Mouse (Mus musculus) myocyte (in vitro differentiated cells): ENCODE data around the gene Prkag1.

Experiments
- CEBPB ChIP-seq: IDR thresholded peaks from 2 replicates; pipeline ENCODE4 v1.6.1; 2011; ENCODE audit warnings: mild to moderate bottlenecking, moderate library complexity; ENCODE audit not compliant: poor library complexity, insufficient read depth, severe bottlenecking
- E2F4 ChIP-seq: IDR thresholded peaks from one replicate; pipeline ENCODE4 v1.6.1; 2011; ENCODE audit warnings: mild to moderate bottlenecking, control low read depth, moderate library complexity; ENCODE audit not compliant: insufficient read depth
- MYOD1 ChIP-seq, 3 experiments: IDR thresholded peaks; one replicate each; pipeline ENCODE4 v1.6.1; 2011; ENCODE audit warnings: control low read depth in 2 of 3, low read depth in 2 of 3, mild to moderate bottlenecking in 2 of 3, moderate library complexity in 1 of 3; ENCODE audit not compliant: insufficient read length in 2 of 3, control insufficient read depth in 1 of 3
- POLR2A ChIP-seq: IDR thresholded peaks from one replicate; pipeline ENCODE4 v1.6.1; 2011; ENCODE audit warnings: low read depth, mild to moderate bottlenecking, control low read depth, moderate library complexity; ENCODE audit not compliant: insufficient read length
- POLR2AphosphoS2 ChIP-seq: IDR thresholded peaks from one replicate; pipeline ENCODE4 v1.6.1; 2011; ENCODE audit warnings: low read depth, control low read depth; ENCODE audit not compliant: insufficient read length
- SRF ChIP-seq: IDR thresholded peaks from one replicate; pipeline ENCODE4 v1.6.1; 2011; ENCODE audit warnings: low read depth; ENCODE audit not compliant: control insufficient read depth, insufficient read length
- TCF12 ChIP-seq: IDR thresholded peaks from one replicate; pipeline ENCODE4 v1.6.1; 2011; ENCODE audit warnings: mild to moderate bottlenecking, control low read depth; ENCODE audit not compliant: poor library complexity, insufficient read depth, severe bottlenecking
- TCF3 ChIP-seq: IDR thresholded peaks from one replicate; pipeline ENCODE4 v1.6.1; 2011; ENCODE audit warnings: low read depth, control low read depth; ENCODE audit not compliant: insufficient read length
- USF1 ChIP-seq: IDR thresholded peaks from one replicate; pipeline ENCODE4 v1.6.1; 2011; ENCODE audit warnings: low read depth, mild to moderate bottlenecking, control low read depth, moderate library complexity

DNA sequence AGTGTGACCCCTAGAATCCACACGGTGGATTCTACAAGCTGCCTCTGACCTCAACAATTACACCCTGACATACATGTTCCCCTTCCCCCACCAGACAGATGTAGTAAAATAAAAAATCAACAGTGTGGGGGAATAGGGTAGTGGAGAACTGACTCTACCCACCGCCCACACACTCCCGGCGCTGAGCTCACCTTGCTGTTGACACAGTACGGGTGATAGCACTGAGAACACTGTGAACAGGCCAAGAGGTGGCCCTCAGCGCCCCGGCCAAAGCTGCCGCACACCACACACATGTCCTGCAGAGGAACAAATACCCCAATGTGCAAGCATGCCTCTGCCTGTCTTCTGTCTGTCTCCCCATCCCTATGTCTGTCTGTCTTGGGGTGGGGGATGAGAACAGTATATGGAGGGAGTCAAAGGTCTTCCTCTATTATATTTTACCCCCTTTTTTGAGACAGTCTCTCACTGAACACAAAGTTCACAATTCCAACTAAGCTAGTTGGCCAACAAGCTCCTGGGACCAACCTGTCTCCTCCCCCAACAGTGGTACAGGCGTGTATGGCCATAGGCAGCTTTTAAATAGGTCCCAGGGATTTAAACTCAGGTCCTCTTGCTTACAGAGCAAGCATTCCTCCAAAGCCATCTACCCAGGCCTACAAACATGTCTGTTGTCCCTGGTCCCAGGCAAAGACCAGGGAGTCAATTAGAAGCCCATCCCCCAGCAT lies 28.2 kb upstream of the Prkag1 start:
- TF ChIP-seq POLR2AphosphoS2 (no peak), USF1 (no peak), SRF (no peak), POLR2A (no peak), TCF12 (no peak), CEBPB (no peak), MYOD1 (IDR thresholded peaks at IDR 0.05; ENCODE audit: control insufficient read depth in 1 of 3, insufficient read length in 2 of 3, low read depth in 2 of 3) (no peak), E2F4 (no peak), TCF3 (no peak)
